Mouse (Mus musculus) adrenal gland, adult 2 months (tissue): ENCODE measurements around the gene Ppp1r18. TPM values are rescaled to one million over a fixed set of nuclear protein-coding genes. Genes with fewer than 3 reads are reported as not detected.
"Not testable (repeated sequence)": the region's sequence is repeated elsewhere in the genome, so short reads cannot be mapped to it uniquely, and the experiment has no call there.

Experiments used
- DNase-seq: peaks from one replicate; pipeline ENCODE4 v3.0.0; 2021
- polyA plus RNA-seq: library from polyadenylated mRNA; depleted of rRNA; stranded (reverse); fragments of >200 nt; gene quantifications from 2 replicates; pipeline ENCODE4 v1.2.3, GENCODE M21; 2012
- total RNA-seq, 2 experiments: library from RNA; stranded (reverse); gene quantifications; 2 replicates each; pipeline ENCODE4 v1.2.3; 2021

Ppp1r18 gene
- total and polyA plus RNA-seq, 3 experiments = 27.3 to 42.6 (median 37.3) TPM

DNA sequence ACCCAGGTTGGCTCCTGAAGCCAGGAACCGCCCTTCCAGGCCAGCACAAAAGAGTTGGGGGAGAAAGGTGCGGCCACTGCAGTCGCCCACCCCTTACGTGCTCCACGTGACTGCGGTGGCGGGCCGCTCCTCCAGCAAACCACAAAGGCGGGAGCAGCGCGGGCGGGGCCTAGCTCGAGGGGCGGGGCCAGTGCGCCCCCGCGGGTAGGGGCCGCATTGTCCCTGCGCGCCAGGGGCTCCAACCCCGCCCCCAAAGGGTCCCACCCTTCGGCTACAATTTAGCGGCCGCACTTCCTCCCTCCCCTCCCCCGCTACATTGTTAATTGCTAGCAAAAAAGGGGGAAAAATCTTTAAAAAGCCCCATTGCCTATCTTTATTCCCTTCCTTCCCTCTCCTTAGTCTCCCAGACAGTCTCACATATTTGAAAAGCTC lies 28.4 kb upstream of the Ppp1r18 start:
- peak; percentile 90 for DNase-seq

DNA sequence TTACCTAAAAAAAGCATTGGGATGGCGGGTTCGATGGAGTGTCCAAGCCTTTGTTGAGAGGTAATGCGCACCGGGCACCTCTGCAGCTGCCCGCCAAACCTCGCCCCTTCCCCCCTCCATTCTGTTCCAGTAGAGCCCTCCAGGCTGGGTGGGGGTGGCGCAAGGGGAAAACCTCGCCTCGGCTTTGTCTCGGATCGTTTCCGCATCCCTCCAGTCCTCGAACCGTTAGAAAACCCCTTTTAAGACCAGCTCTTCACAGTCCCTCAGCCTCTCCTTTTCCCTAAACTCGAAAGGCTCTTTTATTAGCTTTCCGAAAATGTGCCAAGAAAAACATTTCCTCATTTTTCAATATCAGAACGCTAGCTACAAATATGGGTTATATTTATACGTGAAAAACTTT lies 27.9 kb upstream of the Ppp1r18 start:
- DNase-seq = peak; percentile 64

DNA sequence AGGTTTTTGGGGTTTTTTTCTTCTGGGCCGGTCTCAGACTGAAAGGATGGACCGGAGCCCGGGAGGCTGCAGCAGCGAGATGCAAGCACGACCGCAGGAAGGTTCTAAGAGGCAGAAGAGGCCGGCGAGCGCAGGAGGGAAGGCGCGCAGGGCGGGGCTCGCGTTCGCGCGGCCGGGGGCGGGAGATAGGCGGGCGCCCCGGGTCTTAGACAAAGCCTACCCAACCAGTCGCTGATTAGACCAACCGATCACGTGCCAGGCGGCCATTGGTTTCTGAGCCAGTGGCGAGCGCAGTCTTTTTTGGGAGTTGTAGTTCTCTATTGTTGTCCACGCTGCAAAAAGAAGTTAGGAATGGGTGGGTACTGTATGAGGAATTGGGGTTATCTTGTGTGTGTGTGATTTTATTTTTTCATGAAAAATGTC lies 27.3 kb upstream of the Ppp1r18 start, which contains the start of gene Tubb5:
TSS of gene Tubb5 (minus strand) at position 185 of the 423 bp plus-strand sequence.
- peak; percentile 97 for DNase-seq

DNA sequence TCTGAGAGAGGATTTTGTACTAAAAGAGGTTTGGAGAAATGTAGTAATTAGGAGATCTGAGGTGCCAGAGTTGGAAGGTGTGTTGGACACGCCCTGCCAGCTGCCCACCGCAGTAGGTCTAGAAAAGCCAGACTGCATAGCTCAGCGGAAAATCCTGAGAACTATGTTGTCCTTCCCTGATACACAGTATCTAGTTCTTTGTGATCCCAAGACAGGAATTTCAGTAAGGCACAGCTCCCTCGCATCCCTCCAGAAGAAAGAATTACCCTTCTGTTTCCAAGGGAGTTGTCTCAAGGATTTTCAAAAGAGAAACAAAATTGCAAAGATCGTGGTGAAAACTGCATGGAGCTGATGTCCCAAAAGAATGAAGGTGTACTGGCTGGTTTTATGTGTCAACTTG lies 26.8 kb upstream of the Ppp1r18 start:
- DNase-seq = no peak

DNA sequence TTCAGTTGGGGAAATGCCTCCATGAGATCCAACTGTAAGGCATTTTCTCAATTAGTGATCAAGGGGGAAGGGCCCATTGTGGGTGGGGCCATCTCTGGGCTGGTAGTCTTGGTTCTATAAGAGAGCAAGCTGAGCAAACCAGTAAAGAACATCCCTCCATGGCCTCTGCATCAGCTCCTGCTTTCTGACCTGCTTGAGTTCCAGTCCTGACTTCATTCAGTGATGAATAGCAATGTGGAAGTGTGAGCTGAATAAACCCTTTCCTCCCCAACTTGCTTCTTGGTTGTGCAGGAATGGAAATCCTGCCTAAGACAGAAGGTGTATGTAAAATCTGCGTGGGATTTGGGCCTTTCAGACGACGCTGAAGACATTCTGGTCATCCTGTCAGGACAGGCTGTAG lies 26.4 kb upstream of the Ppp1r18 start:
- not testable (repeated sequence) for DNase-seq

DNA sequence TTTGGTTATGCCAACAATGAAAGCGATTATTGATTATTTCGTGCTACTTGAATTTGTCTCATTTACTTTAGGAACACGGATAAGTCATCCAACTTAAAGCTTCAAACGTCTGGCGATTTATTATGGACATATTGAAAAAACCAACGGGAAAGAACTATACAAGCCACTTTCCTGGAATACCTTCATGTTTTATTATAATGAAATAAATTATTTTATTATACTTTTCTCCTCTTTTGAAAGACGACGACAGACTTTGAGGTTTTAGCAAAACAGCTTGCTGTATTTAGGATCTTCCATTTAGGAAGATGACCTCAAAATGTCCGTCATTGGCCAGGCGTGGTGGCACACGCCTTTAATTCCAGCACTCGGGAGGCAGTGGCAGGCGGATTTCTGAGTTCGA lies 24.8 kb upstream of the Ppp1r18 start:
- no peak for DNase-seq

DNA sequence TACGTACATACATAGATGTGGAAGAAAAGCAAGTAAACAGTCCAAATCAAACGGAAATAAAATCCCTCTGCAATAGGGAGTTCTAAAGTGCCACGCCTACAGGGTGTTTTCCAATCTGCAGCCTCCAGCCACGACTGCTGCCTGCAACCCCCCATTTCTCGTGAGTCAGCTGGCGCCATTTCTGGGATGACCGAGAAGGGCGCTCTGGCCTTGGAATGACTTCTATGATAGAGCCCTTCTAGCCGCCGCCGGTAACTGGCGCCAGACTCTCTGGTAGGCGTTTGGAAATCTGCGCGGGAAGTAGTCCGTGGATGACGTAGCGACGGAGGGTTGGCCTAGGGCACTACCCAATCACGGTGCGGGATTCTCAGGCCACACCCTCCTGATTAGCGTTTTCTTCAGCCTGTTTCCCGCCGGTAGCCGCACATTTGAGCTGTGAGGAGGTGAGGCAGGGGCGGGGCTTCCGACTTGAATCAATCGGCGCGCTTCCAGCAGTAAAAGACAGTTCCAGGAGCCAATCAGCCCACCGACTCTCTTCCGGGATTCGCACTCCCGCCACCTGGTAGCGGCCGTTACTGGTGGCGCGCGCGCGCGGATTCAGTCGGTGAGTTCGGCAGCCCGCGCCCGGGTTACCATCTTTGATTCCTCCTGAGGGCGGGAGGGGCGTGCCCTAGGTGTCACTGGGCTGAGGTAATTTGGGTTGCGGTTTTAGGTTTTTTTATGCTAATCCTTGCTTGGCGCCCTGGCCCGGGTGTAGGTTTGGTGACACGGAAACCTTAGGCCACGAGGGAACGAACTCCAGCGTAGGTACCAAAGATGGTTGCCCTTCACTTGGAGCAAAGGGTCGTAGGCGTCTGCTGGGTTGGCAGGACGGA lies 24.1 kb upstream of the Ppp1r18 start, which contains the start of gene Mdc1:
TSS of gene Mdc1 (plus strand) at position 440 of the 875 bp plus-strand sequence.
- peak; percentile 99 for DNase-seq

DNA sequence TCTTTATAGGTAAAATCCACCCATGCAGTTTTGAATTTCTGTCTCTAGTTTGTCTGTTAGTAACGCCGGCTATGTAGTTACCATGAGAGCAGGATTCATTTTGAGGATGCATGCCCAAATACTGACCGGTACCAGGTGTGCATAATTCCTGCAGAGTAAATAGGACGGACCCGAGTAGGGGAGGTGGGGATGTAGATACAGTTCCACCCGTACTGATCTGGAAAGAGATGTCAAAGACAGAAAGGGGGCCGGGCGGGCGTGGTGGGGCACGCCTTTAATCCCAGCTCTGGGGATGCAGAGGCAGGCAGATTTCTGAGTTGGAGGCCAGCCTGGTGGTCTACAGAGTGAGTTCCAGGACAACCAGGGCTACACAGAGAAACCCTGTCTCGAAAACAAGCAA lies 23.4 kb upstream of the Ppp1r18 start:
- no peak for DNase-seq

DNA sequence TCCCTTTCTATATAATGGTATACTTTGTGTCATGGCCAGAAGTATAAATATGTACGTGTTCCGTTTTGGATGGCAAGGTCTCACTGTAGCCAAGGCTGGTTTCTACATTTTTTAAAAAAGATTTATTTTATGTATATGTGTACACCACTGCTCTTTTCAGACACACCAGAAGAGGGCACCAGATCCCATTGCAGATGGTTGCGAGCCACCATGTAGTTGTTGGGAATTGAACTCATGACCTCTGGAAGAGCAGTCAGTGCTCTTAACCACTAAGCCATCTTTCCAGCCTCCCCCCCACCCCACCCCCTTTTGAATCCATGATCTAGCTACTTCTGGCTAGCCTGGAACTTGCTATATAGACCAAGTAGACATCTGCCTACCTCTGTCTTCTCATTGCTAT lies 21.9 kb upstream of the Ppp1r18 start:
- DNase-seq = no peak

DNA sequence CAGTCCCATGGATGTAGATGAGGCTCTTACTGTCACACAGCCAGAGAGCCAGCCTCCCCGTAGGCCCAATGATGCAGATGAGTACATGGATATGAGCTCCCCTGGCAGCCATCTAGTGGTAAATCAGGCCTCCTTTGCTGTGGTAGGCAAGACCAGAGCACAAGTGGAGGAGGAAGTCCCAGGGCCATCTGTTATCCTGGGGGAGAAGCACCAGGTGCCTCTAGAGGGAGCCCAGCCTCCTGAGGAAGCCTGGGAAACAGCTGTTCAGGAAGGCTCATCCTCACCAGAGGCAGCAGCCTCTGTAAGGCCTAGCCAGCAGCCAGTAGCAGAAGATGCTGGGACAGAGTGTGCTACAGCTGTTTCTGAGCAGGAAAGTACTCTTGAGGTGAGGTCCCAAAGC lies 17.3 kb upstream of the Ppp1r18 start:
- no peak for DNase-seq

DNA sequence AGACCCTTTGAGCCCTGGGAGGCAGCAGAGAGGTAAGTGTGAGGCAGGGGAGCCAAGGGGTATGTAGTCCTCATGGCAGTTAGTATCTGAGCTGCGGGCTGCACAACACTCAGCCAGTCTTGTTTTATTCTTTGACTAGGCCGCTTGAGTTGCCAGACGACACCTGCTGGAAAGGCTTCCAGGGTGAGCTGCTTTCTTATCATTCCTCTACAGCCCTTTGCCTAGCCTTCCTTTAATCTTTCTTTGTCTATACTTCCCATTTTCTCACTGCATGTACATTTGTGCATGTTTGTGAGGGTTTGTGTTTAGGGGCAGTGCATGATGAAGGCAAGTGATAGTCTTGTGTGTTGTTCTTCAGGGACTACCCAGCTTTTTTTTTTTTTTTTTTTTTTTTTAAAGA lies 14.4 kb upstream of the Ppp1r18 start:
- DNase-seq = no peak

DNA sequence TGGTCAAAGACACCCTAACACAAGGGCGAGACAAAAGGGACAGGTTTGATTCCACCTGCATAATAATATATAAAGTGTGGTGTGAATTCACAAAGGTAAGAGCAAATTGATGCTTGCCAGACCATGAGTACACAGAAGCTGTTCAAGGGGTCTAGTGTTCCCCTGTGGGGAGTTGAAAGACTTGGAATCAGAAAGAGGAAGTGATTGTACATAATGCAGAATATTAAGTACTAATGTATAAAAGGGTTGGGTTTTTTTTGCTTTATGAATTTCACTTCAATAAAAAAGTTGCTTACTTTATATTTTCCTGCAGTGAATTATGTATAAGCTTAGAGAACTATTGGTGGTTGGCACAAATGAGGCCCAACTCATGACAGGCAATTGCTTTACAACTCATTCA lies 6.0 kb upstream of the Ppp1r18 start:
- no peak for DNase-seq

DNA sequence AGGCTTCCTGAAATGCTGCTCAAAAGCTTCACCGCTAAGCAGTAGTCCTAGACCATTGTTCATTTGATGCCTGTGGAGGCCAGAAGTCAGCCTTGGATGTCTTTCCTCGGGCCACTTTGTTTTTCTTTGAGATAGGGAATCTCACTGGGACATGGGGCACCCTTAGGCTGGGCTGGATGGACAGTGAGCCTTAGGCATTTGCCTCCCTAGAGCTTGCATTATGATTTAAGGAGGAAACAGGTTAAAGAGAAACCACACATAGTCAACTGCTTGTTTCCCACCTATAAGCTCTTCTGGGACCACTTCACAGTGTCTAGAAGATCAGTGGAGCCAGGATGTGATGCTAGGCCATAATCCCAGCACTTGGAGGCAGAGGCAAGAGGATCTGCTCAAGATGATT lies 5.6 kb upstream of the Ppp1r18 start:
- no peak for DNase-seq

DNA sequence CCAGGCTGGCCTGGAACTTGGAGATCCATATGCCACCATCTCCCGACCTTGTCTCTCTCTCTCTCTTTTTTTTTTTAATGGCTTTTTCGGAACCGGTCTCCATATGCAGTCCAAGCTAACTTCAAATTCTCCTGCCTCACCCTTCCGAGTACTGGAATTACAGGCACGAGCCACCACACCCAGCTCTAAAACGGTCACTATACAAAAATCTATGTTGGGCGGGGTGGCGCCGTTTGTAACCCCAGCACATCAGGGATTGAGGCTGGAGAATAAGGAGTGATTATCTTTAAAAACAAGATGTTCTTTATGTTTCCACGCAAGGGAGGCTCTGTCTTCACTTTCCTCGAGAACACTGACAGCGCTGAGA lies 4.6 kb upstream of the Ppp1r18 start:
- no peak for DNase-seq

DNA sequence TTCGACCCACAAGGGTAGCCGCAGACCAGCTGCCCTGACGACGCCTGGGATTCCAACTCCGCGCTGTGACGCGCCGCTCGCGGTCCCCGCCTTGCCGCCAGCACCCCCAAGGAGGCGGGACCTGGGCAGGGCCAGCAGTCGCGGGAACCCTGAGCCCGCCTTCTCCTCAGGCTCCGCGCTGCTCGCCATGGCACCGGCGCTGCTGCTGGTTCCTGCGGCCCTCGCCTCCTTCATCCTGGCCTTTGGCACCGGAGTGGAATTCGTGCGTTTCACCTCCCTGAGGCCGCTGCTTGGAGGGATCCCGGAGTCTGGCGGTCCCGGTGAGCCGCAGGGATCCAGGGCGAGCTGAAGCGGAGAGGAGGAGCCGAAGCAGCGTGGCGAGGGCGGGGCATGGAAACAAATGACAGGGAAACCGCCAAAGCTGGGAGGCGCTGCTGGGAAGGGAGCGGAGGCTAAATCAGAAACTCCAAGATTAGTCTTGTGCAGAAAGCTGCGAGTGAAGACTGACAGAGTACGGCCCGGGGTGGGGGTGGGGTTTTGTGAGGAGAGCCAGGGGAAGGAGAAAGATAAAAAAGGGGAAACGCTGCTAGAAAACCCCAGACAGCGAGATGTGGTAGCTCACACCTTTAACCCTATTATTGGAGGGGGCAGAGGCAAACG lies 4.1 kb upstream of the Ppp1r18 start, which contains the start of gene Nrm:
TSS of gene Nrm (plus strand) at position 121 of the 660 bp plus-strand sequence.
- peak; percentile 95 for DNase-seq

DNA sequence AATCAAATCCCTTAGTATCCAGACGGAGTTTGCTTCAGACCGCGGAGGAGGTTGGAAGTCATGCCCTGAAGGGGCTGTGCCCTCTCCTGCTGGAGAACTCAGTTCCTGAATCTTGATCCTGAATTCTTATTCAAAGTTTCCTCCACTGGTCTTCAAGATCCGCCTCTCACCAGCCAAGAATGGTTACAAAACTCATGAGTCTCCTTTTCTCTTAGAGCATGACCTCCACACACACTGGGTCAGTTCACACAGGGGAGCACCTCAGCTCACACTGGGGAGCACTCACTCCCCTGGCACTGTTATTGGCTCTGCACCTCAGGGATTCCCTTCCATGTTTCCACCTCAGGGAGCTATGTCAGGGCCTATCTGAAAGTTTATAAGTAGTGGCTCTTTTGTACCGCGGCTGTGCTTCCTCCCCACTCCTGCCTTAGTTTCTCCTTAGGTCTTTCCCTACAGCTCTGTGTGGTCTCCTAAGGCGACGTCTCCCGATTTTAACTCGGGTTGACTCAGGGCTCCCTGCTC lies 500 bp upstream of the Ppp1r18 start:
- no peak for DNase-seq

DNA sequence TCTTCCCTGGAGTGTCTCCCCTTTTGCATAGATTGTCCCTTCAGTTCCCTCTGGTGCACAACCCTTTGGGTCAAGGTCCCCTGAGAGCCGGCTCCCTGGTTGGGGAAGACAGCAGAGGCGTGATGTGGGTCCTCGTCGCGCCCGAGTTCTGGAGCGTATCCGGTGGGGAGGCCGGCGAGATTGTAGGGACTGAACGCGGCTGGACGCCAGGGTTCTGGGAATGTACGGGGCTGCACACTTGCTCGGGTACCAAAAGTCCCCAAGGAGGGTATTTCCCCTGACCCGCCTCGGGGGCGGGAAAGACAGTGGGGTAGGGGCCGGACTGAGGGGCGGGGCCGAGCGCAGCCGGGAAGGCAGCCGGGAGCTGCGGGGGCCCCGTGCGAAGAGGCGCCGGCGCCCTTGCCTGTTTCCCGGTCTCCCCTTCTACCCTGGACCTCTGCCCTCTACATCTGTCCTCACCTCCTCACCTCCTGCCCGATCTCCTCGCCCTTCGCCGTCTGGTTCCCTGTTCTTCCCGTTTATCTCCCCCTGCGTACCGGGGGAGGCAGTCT lies 963 bp downstream of the Ppp1r18 start:
- peak; percentile 87 for DNase-seq

DNA sequence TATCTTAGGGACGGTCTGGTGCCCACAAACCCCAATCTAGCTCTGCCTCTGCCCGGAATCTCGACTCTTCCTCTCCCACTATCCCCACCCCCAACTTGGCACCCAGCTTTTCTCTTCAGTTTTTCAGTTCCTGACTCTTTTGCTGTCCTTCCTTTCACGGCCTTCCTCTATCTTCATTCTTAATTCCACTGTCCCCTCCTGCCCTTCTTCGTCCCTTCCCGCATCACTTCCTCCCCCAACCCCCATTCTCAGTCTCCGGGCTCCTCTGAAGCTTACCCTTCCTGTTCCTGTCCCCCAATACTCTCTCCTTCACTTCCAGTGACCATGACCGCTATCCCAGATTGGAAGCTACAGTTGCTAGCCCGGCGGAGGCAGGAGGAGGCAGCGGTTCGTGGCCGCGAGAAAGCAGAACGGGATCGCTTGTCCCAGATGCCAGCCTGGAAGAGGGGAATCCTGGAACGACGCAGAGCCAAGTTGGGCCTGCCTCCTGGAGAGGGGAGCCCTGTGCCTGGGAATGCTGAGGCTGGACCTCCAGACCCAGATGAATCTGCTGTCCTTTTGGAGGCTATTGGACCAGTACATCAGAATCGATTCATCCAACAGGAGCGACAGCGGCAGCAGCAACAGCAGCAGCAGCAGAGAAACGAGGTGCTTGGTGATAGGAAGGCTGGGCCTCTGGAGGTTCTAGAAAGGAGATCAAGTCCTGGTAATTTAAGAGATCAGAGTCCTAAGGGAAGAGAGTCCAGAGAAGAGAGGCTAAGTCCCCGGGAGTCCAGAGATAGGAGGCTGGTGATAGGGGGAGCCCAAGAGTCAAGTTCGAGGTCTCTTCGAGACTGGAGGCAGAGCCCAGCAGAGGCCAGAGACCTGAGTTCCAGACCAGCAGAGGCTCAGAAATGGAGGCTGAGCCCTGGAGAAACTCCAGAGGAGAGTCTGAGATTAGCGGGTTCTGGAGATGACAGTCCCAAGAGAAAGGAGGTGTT lies 1.8 kb downstream of the Ppp1r18 start:
- DNase-seq = peak; percentile 74

DNA sequence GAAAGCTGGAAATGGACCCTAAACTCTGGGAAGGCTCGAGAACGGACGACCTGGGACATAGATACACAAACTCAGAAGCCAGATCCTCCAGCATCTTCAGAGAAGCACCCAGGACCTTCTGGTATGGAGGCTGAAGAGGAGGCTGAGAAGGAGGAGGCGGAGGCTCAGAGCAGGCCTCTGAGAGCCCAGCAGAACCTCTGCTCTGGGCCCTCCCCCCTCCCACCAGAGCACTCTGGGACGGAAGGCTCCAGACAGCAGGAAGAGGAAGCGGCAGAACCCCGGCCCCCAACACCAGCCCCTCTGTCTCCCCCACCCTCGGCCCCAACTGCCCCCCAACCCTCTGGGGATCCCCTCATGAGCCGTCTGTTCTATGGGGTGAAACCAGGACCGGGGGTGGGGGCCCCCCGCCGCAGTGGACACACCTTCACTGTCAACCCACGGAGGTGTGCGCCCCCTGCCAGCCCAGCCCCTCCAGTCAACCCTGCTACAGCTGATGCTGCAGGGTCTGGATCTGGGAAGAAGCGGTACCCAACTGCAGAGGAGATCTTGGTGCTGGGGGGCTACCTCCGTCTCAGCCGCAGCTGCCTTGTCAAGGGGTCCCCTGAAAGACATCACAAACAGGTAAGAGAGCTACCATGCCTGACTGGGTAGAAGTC lies 2.9 kb downstream of the Ppp1r18 start:
- peak; percentile 57 for DNase-seq

DNA sequence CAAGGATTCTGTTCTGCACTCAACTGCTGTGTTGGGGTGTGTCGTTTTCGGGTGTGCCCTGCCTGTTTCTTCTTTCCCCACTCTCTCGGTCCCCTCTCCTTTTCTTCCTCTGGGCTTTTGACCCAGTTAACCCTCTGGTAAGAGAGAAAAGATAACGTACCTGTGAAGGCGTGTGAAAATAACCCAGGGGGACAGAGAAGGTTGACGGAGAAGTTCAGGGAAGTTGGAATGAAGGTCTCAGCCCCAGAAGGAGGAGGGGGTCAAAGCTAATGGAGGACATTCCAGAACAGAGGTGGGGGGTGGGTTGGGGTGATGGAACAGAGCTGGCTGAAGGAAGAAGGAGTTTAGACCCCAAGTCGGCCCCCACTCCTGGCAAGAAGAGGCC lies 3.6 kb downstream of the Ppp1r18 start:
- no peak for DNase-seq
